29 mouse cellular contexts compared by ENCODE assay signal in genomic region chr6:4562401-4562800, GRCm38 (mm10). TPM values are rescaled to one million over a fixed set of nuclear protein-coding genes. Genes with fewer than 3 reads are reported as not detected.
DNase-seq lines count a peak whose midpoint lies in the region; ATAC-seq and TF ChIP-seq lines count a peak whose summit lies in the region.
"Had no signal": no experiment of that assay in that cellular context is flagged by ENCODE, and none has a peak within 500 bp of the region (broad histone marks: within the 10 kb centered on the region; RNA-seq: fewer than 3 reads in every experiment).

No protein-coding gene starts in this region.

- peaks cover 13% of the 10 kb centered on the region for H3K4me1 ChIP-seq in lung, embryonic 16.5 days (replicated peaks; ENCODE audit: control insufficient read depth, insufficient read depth, low read length)
- peaks cover 53% of the 10 kb centered on the region for H3K4me1 ChIP-seq in limb, embryonic 10.5 days

- DNase-seq in frontal cortex, postnatal 14 days (ENCODE audit: low spot score in 2 of 2) = no peak
- no peak for DNase-seq in lung, adult 18-20 months
- no peak for DNase-seq in limb, embryonic 10.5 days (ENCODE audit: low spot score)
- peak; percentile 4 for DNase-seq in lung, postnatal 25 days (ENCODE audit: low spot score)
- DNase-seq in left cerebral cortex, postnatal 14 days (ENCODE audit: low spot score in 2 of 2) = no peak
- no peak for DNase-seq in gastrocnemius, adult 2 months
- DNase-seq: adrenal gland, postnatal 10 days; cerebellum, adult 11 months; cerebellum, adult 9-11 months; embryo, embryonic 11 days; gastrocnemius, postnatal 10 days; kidney, postnatal 14 days; layer of hippocampus, adult 9-11 months; liver; right cerebral cortex, adult 18-20 months; right cerebral cortex, postnatal 4 days; thymus, adult 18-20 months; thymus, postnatal 25 days had no signal

- TF ChIP-seq CTCF in gastrocnemius, adult 2 months (IDR thresholded peaks at IDR 0.05) = no peak

- H3K27me3 ChIP-seq in lung, embryonic 16.5 days (ENCODE audit: control insufficient read depth, insufficient read depth, low read depth, low read length) = no peaks in the 10 kb centered on the region
- H3K27me3 ChIP-seq in limb, embryonic 10.5 days (ENCODE audit: low read depth, poor library complexity, severe bottlenecking) = no peaks in the 10 kb centered on the region
- H3K27me3 ChIP-seq: forebrain, embryonic 13.5 days; hindbrain, embryonic 12.5 days; Patski had no signal

- no peak overlapping the region for H3K27ac ChIP-seq in lung, embryonic 16.5 days (ENCODE audit: low read length)
- H3K27ac ChIP-seq in limb, embryonic 10.5 days = peak overlapping the region; percentile 78
- no peak overlapping the region for H3K27ac ChIP-seq in gastrocnemius, adult 2 months
- H3K27ac ChIP-seq: forebrain, embryonic 13.5 days; hindbrain, embryonic 12.5 days; liver, embryonic 14.5 days; midbrain, embryonic 10.5 days; stomach, postnatal 0 days had no signal

- no peaks in the 10 kb centered on the region for H3K36me3 ChIP-seq in lung, embryonic 16.5 days (ENCODE audit: control insufficient read depth, insufficient read depth, low read length)
- H3K36me3 ChIP-seq in limb, embryonic 10.5 days = no peaks in the 10 kb centered on the region
- H3K36me3 ChIP-seq: hindbrain, embryonic 12.5 days; midbrain, embryonic 10.5 days had no signal

- WGBS in lung, embryonic 16.5 days = 40% methylated on average over 1 of the region's 1 CpGs
- 3% methylated on average over 1 of the region's 1 CpGs for WGBS in limb, embryonic 10.5 days

- no peak overlapping the region for H3K4me3 ChIP-seq in lung, embryonic 16.5 days (ENCODE audit: low read length)
- no peak overlapping the region for H3K4me3 ChIP-seq in limb, embryonic 10.5 days
- H3K4me3 ChIP-seq in gastrocnemius, adult 2 months = no peak overlapping the region
- H3K4me3 ChIP-seq: forebrain, embryonic 13.5 days; hindbrain, embryonic 12.5 days; midbrain, embryonic 10.5 days had no signal

- H3K9ac ChIP-seq in lung, embryonic 16.5 days (ENCODE audit: low read length) = no peak overlapping the region
- H3K9ac ChIP-seq: forebrain, embryonic 13.5 days; hindbrain, embryonic 12.5 days; liver, embryonic 14.5 days had no signal

- peak; percentile 59; the same call in 1 of the 2 replicates for ATAC-seq in frontal cortex, adult (ENCODE audit: low TSS enrichment)
- peak; percentile 76 for ATAC-seq in lung, embryonic 16.5 days (ENCODE audit: low read depth)
- ATAC-seq: forebrain, embryonic 13.5 days; midbrain, embryonic 16.5 days; Patski had no signal

- no peaks in the 10 kb centered on the region for H3K9me3 ChIP-seq in lung, embryonic 16.5 days (ENCODE audit: control insufficient read depth, low read length)
- H3K9me3 ChIP-seq in limb, embryonic 10.5 days (replicated peaks) = no peaks in the 10 kb centered on the region
- H3K9me3 ChIP-seq: forebrain, embryonic 13.5 days; hindbrain, embryonic 12.5 days; midbrain, embryonic 10.5 days had no signal

- H3K4me2 ChIP-seq in lung, embryonic 16.5 days (ENCODE audit: low read depth, low read length) = no peak overlapping the region
- H3K4me2 ChIP-seq: forebrain, embryonic 13.5 days; hindbrain, embryonic 12.5 days had no signal

- intact Hi-C loops in left cerebral cortex, postnatal 14 days (cut with DNase I) = no loop called here
- intact Hi-C loops in gastrocnemius, adult 2 months (cut with DNase I) = no loop called here

RNA-seq across cellular contexts. Expression of gene Casd1, which starts 38.2 kb away (rescaled TPM):
- polyA plus RNA-seq in lung, embryonic 16.5 days (2015; fragmentation: Nextera tagmentation; extraction: Ambion mirVana) = 29.9 and 32.2 TPM in 2 replicates
- 84.3 and 89.6 TPM in 2 replicates for polyA plus RNA-seq in limb, embryonic 10.5 days (2016; fragmentation: Nextera tagmentation; extraction: Ambion mirVana)
- total RNA-seq in left cerebral cortex, postnatal 14 days (2021) = 10 to 100 TPM; 49.3 to 51.7 TPM
- 10 to 100 TPM; 18.6 to 20.4 TPM for total RNA-seq in gastrocnemius, adult 2 months (2021)

RNA-seq across cellular contexts. Expression of gene Col1a2, which starts 57.8 kb away (rescaled TPM):
- 771 and 862 TPM in 2 replicates for polyA plus RNA-seq in lung, embryonic 16.5 days (2015; fragmentation: Nextera tagmentation; extraction: Ambion mirVana)
- 109 and 248 TPM in 2 replicates for polyA plus RNA-seq in limb, embryonic 10.5 days (2016; fragmentation: Nextera tagmentation; extraction: Ambion mirVana)
- total RNA-seq in left cerebral cortex, postnatal 14 days (2021) = 10 to 100 TPM; 42.8 to 51.2 TPM
- total RNA-seq in gastrocnemius, adult 2 months (2021) = 100 to 1,000 TPM; 127 to 394 TPM
- total RNA-seq: MEL; neutrophil, adult 5-6 weeks had no signal
